Mouse (Mus musculus): Measurements from ENCODE around the gene Kcnn3. TPM values are rescaled to one million over a fixed set of nuclear protein-coding genes. Genes with fewer than 3 reads are reported as not detected.

Gene Kcnn3
- polyA plus RNA-seq, 2 experiments = 4.1 to 5.9 TPM

DNA sequence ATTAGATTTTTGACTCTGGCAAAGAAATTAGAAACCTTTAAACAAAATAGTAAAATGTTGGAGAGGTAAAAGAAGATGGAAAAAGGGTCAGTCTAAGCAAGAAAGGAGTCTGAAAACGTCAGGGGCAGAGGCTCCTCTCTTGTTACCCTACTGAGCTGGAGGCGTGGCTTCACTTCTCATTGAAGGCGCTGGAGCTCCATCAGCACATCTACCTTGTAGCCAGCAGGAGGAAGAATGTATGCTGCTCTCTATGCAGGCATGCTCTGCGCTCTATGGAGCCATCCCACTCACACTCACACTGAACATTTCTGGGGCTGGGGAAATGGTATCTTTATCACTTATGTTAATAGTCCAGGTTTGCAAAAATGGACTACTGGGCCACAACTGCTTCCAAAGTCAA is 103.6 kb downstream of the Kcnn3 start:
- H3K9ac ChIP-seq (ENCODE audit: low read depth, low read length, severe bottlenecking) = no peak overlapping the region
- no peak overlapping the region for H3K4me3 ChIP-seq (replicated peaks; ENCODE audit: low read length)
- ATAC-seq (ENCODE audit: low FRiP score, low read depth) (no peak), DNase-seq (ENCODE audit: low spot score) (no peak)
- no peak for TF ChIP-seq POLR2A (IDR thresholded peaks at IDR 0.05; ENCODE audit: borderline replicate concordance, extremely low read depth, insufficient read depth, insufficient read length)
- WGBS = 36% methylated on average over 4 of the region's 4 CpGs
- H3K4me2 ChIP-seq (replicated peaks; ENCODE audit: low read depth, low read length, severe bottlenecking) = no peak overlapping the region
- no peaks in the 10 kb centered on the region for H3K27me3 ChIP-seq (ENCODE audit: control insufficient read depth, insufficient read depth, low read length)
- no peaks in the 10 kb centered on the region for H3K9me3 ChIP-seq (ENCODE audit: control insufficient read depth, low read length)
- peaks cover 12% of the 10 kb centered on the region for H3K4me1 ChIP-seq (ENCODE audit: control insufficient read depth, insufficient read depth, low read length)
- H3K27ac ChIP-seq (replicated peaks; ENCODE audit: low read depth, low read length) = no peak overlapping the region
- H3K36me3 ChIP-seq (ENCODE audit: control insufficient read depth, insufficient read depth, low read length) = no peaks in the 10 kb centered on the region

DNA sequence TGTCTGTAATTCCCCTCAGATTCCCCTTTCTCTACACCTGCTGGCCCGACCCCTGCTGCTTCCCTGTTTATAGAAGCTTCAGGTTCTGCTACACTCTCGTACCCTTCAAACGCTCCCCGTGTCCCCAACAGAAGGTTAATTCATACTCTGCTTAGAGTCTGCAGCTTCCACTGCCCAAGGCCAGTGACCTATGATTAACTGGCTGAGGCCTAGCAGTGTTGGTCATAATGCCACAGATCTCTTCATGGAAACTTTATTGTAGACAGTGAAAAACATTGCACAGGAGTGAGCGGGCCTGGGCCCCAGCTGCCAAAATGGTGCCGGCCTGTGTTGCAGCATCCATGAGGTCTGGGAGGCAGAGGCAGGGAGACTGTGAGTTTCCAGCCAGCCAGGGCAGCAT is 104.0 kb downstream of the Kcnn3 start:
- Histone ChIP-seq H3K4me2 (replicated peaks; ENCODE audit: low read depth, low read length, severe bottlenecking) (no peak overlapping the region), H3K4me1 (ENCODE audit: control insufficient read depth, insufficient read depth, low read length) (peaks cover 12% of the 10 kb centered on the region), H3K27me3 (ENCODE audit: control insufficient read depth, insufficient read depth, low read length) (no peaks in the 10 kb centered on the region), H3K9ac (ENCODE audit: low read depth, low read length, severe bottlenecking) (no peak overlapping the region), H3K4me3 (replicated peaks; ENCODE audit: low read length) (no peak overlapping the region), H3K36me3 (ENCODE audit: control insufficient read depth, insufficient read depth, low read length) (no peaks in the 10 kb centered on the region), H3K27ac (replicated peaks; ENCODE audit: low read depth, low read length) (no peak overlapping the region), H3K9me3 (ENCODE audit: control insufficient read depth, low read length) (no peaks in the 10 kb centered on the region)
- ATAC-seq (ENCODE audit: low FRiP score, low read depth) (no peak), DNase-seq (ENCODE audit: low spot score) (no peak)
- WGBS = 63% methylated on average over 6 of the region's 6 CpGs
- TF ChIP-seq POLR2A (IDR thresholded peaks at IDR 0.05; ENCODE audit: borderline replicate concordance, extremely low read depth, insufficient read depth, insufficient read length) = no peak

DNA sequence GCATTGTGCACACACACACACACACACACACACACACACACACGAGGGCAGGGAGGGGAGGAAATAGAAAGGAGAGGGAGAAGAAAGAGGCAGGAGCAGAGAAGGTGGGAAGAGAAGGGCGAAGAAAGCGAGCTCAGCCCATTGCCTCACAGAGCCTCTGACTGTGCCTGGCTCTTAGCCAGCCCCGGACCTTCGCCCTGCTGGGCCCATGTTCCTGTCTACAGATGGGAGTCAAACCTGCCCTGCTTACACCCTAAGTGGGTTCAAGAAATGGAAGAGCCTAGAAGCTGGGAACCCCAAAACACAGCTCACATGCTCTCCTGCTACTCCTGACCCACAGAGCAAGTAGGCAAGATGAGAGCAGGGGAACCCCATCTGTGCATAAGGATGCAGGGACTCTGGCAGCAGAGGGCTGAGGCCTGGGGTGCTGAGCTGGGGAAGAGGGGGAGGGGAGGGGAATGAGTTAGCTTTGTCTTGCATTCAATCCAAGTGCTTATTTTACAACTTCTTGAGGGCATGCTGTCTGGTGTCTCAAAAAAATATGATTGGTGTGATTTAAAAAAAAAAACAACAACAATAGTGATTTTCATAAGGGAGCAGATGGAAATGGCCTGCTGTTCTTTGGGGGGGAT is 105.0 kb downstream of the Kcnn3 start:
- ATAC-seq (ENCODE audit: low FRiP score, low read depth) = no peak
- H3K27me3 ChIP-seq (ENCODE audit: control insufficient read depth, insufficient read depth, low read length) = no peaks in the 10 kb centered on the region
- H3K27ac ChIP-seq (replicated peaks; ENCODE audit: low read depth, low read length) = no peak overlapping the region
- H3K9me3 ChIP-seq (ENCODE audit: control insufficient read depth, low read length) = no peaks in the 10 kb centered on the region
- TF ChIP-seq POLR2A (IDR thresholded peaks at IDR 0.05; ENCODE audit: borderline replicate concordance, extremely low read depth, insufficient read depth, insufficient read length) = no peak
- H3K4me3 ChIP-seq (replicated peaks; ENCODE audit: low read length) = no peak overlapping the region
- H3K4me1 ChIP-seq (ENCODE audit: control insufficient read depth, insufficient read depth, low read length) = peaks cover 12% of the 10 kb centered on the region
- no peak for DNase-seq (ENCODE audit: low spot score)
- 59% methylated on average over 5 of the region's 5 CpGs for WGBS
- no peak overlapping the region for H3K9ac ChIP-seq (ENCODE audit: low read depth, low read length, severe bottlenecking)
- H3K4me2 ChIP-seq (replicated peaks; ENCODE audit: low read depth, low read length, severe bottlenecking) = no peak overlapping the region
- H3K36me3 ChIP-seq (ENCODE audit: control insufficient read depth, insufficient read depth, low read length) = no peaks in the 10 kb centered on the region

DNA sequence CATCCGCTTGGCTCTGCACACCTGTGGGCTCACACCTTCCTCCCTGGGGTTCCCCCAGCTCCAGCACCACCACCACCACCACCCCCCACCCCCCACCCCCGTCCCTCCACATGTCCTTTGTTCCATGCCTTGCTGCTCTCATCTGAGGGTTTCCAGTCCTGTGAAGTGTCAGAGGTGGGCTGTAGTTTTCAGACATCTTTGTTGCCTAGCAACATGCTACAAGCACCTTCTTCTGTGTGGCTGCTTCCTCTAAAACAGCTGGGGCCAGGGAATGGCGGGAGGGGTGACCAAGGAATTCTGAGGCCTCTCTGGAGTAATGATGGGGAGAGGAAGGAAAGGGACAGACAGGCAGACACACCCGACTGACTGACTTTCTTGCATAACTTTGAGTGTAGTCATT is 106.6 kb downstream of the Kcnn3 start:
- DNase-seq (ENCODE audit: low spot score) (no peak), ATAC-seq (ENCODE audit: low FRiP score, low read depth) (no peak; the same call in 1 of the 2 replicates)
- Histone ChIP-seq H3K27me3 (ENCODE audit: control insufficient read depth, insufficient read depth, low read length) (no peaks in the 10 kb centered on the region), H3K9me3 (ENCODE audit: control insufficient read depth, low read length) (no peaks in the 10 kb centered on the region), H3K9ac (ENCODE audit: low read depth, low read length, severe bottlenecking) (no peak overlapping the region), H3K4me3 (replicated peaks; ENCODE audit: low read length) (no peak overlapping the region), H3K4me1 (ENCODE audit: control insufficient read depth, insufficient read depth, low read length) (peaks cover 17% of the 10 kb centered on the region), H3K36me3 (ENCODE audit: control insufficient read depth, insufficient read depth, low read length) (no peaks in the 10 kb centered on the region), H3K4me2 (replicated peaks; ENCODE audit: low read depth, low read length, severe bottlenecking) (no peak overlapping the region), H3K27ac (replicated peaks; ENCODE audit: low read depth, low read length) (no peak overlapping the region)
- 38% methylated on average over 4 of the region's 4 CpGs for WGBS
- no peak for TF ChIP-seq POLR2A (IDR thresholded peaks at IDR 0.05; ENCODE audit: borderline replicate concordance, extremely low read depth, insufficient read depth, insufficient read length)

GRCm38 (mm10) chr3:89629811-89630210 is 109.8 kb downstream of the Kcnn3 start:
- H3K4me1 ChIP-seq (ENCODE audit: control insufficient read depth, insufficient read depth, low read length) = peaks cover 16% of the 10 kb centered on the region
- H3K27me3 ChIP-seq (ENCODE audit: control insufficient read depth, insufficient read depth, low read length) = no peaks in the 10 kb centered on the region
- no peaks in the 10 kb centered on the region for H3K9me3 ChIP-seq (ENCODE audit: control insufficient read depth, low read length)
- WGBS = 73% methylated on average over 3 of the region's 3 CpGs
- H3K9ac ChIP-seq (ENCODE audit: low read depth, low read length, severe bottlenecking) = no peak overlapping the region
- no peak for DNase-seq (ENCODE audit: low spot score)
- H3K27ac ChIP-seq (replicated peaks; ENCODE audit: low read depth, low read length) = no peak overlapping the region
- no peak overlapping the region for H3K4me2 ChIP-seq (replicated peaks; ENCODE audit: low read depth, low read length, severe bottlenecking)
- H3K36me3 ChIP-seq (ENCODE audit: control insufficient read depth, insufficient read depth, low read length) = no peaks in the 10 kb centered on the region
- ATAC-seq (ENCODE audit: low FRiP score, low read depth) = no peak
- H3K4me3 ChIP-seq (replicated peaks; ENCODE audit: low read length) = no peak overlapping the region
- TF ChIP-seq POLR2A (IDR thresholded peaks at IDR 0.05; ENCODE audit: borderline replicate concordance, extremely low read depth, insufficient read depth, insufficient read length) = no peak

Data from limb, embryonic 14.5 days (tissue).